Mouse (Mus musculus): ENCODE measurements around the gene Agap1. TPM values are rescaled to one million over a fixed set of nuclear protein-coding genes. Genes with fewer than 3 reads are reported as not detected.

Agap1 gene
- polyA plus RNA-seq, 1 experiment from 2014 or later: 31.9 TPM

GRCm38 (mm10) chr1:89751344-89751743, 296.7 kb downstream of the Agap1 start:
- no peak overlapping the region for H3K9ac ChIP-seq (ENCODE audit: low read depth, low read length)
- no peak overlapping the region for H3K27ac ChIP-seq (ENCODE audit: low read depth, low read length)
- H3K4me2 ChIP-seq (ENCODE audit: low read length): peak overlapping the region; percentile 46
- H3K4me1 ChIP-seq (ENCODE audit: control insufficient read depth, insufficient read depth, low read depth, low read length): peaks cover 29% of the 10 kb centered on the region
- no peak for ATAC-seq
- WGBS: 40% methylated on average over 11 of the region's 11 CpGs
- no peaks in the 10 kb centered on the region for H3K27me3 ChIP-seq (replicated peaks; ENCODE audit: control insufficient read depth, insufficient read depth, low read length)
- H3K36me3 ChIP-seq (ENCODE audit: control insufficient read depth, insufficient read depth, low read length): no peaks in the 10 kb centered on the region
- no peak overlapping the region for H3K4me3 ChIP-seq (ENCODE audit: low read length)
- no peaks in the 10 kb centered on the region for H3K9me3 ChIP-seq (ENCODE audit: control insufficient read depth, low read length)

GRCm38 (mm10) chr1:89752659-89753058, 298.1 kb downstream of the Agap1 start:
- Histone ChIP-seq H3K4me1 (ENCODE audit: control insufficient read depth, insufficient read depth, low read depth, low read length) (peaks cover 33% of the 10 kb centered on the region), H3K27me3 (replicated peaks; ENCODE audit: control insufficient read depth, insufficient read depth, low read length) (no peaks in the 10 kb centered on the region), H3K4me2 (ENCODE audit: low read length) (no peak overlapping the region), H3K9me3 (ENCODE audit: control insufficient read depth, low read length) (no peaks in the 10 kb centered on the region), H3K9ac (ENCODE audit: low read depth, low read length) (no peak overlapping the region), H3K36me3 (ENCODE audit: control insufficient read depth, insufficient read depth, low read length) (no peaks in the 10 kb centered on the region), H3K4me3 (ENCODE audit: low read length) (no peak overlapping the region), H3K27ac (ENCODE audit: low read depth, low read length) (no peak overlapping the region)
- WGBS: 93% methylated on average over 3 of the region's 3 CpGs
- ATAC-seq: no peak

GRCm38 (mm10) chr1:89755358-89755757, 300.8 kb downstream of the Agap1 start:
- Histone ChIP-seq H3K27ac (ENCODE audit: low read depth, low read length) (no peak overlapping the region), H3K4me3 (ENCODE audit: low read length) (no peak overlapping the region), H3K36me3 (ENCODE audit: control insufficient read depth, insufficient read depth, low read length) (no peaks in the 10 kb centered on the region), H3K4me1 (ENCODE audit: control insufficient read depth, insufficient read depth, low read depth, low read length) (peaks cover 27% of the 10 kb centered on the region), H3K27me3 (replicated peaks; ENCODE audit: control insufficient read depth, insufficient read depth, low read length) (no peaks in the 10 kb centered on the region), H3K9me3 (ENCODE audit: control insufficient read depth, low read length) (no peaks in the 10 kb centered on the region), H3K4me2 (ENCODE audit: low read length) (no peak overlapping the region), H3K9ac (ENCODE audit: low read depth, low read length) (no peak overlapping the region)
- WGBS: 48% methylated on average over 12 of the region's 12 CpGs
- no peak for ATAC-seq

GRCm38 (mm10) chr1:89756387-89756786, 301.8 kb downstream of the Agap1 start:
- Histone ChIP-seq H3K36me3 (ENCODE audit: control insufficient read depth, insufficient read depth, low read length) (no peaks in the 10 kb centered on the region), H3K9ac (ENCODE audit: low read depth, low read length) (no peak overlapping the region), H3K4me2 (ENCODE audit: low read length) (no peak overlapping the region), H3K9me3 (ENCODE audit: control insufficient read depth, low read length) (no peaks in the 10 kb centered on the region), H3K27ac (ENCODE audit: low read depth, low read length) (no peak overlapping the region), H3K4me3 (ENCODE audit: low read length) (no peak overlapping the region), H3K4me1 (ENCODE audit: control insufficient read depth, insufficient read depth, low read depth, low read length) (peaks cover 17% of the 10 kb centered on the region), H3K27me3 (replicated peaks; ENCODE audit: control insufficient read depth, insufficient read depth, low read length) (no peaks in the 10 kb centered on the region)
- WGBS: 32% methylated on average over 8 of the region's 8 CpGs
- ATAC-seq: no peak

- WGBS: 63% methylated on average over 3 of the region's 3 CpGs
These were observed 302.9 kb downstream of the Agap1 start for GRCm38 (mm10) chr1:89757545-89757944.

GRCm38 (mm10) chr1:89763912-89764311, 309.3 kb downstream of the Agap1 start:
- Histone ChIP-seq H3K36me3 (ENCODE audit: control insufficient read depth, insufficient read depth, low read length) (no peaks in the 10 kb centered on the region), H3K4me3 (ENCODE audit: low read length) (no peak overlapping the region), H3K9ac (ENCODE audit: low read depth, low read length) (no peak overlapping the region), H3K4me2 (ENCODE audit: low read length) (no peak overlapping the region), H3K27me3 (replicated peaks; ENCODE audit: control insufficient read depth, insufficient read depth, low read length) (no peaks in the 10 kb centered on the region), H3K27ac (ENCODE audit: low read depth, low read length) (no peak overlapping the region), H3K9me3 (ENCODE audit: control insufficient read depth, low read length) (no peaks in the 10 kb centered on the region), H3K4me1 (ENCODE audit: control insufficient read depth, insufficient read depth, low read depth, low read length) (no peaks in the 10 kb centered on the region; the same call in 1 of the 2 replicates)
- no peak for ATAC-seq
- WGBS: 4% methylated on average over 3 of the region's 3 CpGs

More at GRCm38 (mm10) chr1:89757545-89757944, 302.9 kb downstream of the Agap1 start:
- no peaks in the 10 kb centered on the region for H3K27me3 ChIP-seq (replicated peaks; ENCODE audit: control insufficient read depth, insufficient read depth, low read length)
- ATAC-seq: peak; percentile 37; the same call in 1 of the 2 replicates
- no peak overlapping the region for H3K4me2 ChIP-seq (ENCODE audit: low read length)
- no peak overlapping the region for H3K27ac ChIP-seq (ENCODE audit: low read depth, low read length)
- H3K36me3 ChIP-seq (ENCODE audit: control insufficient read depth, insufficient read depth, low read length): no peaks in the 10 kb centered on the region
- H3K4me1 ChIP-seq (ENCODE audit: control insufficient read depth, insufficient read depth, low read depth, low read length): peaks cover 14% of the 10 kb centered on the region
- H3K9ac ChIP-seq (ENCODE audit: low read depth, low read length): no peak overlapping the region
- H3K4me3 ChIP-seq (ENCODE audit: low read length): no peak overlapping the region
- H3K9me3 ChIP-seq (ENCODE audit: control insufficient read depth, low read length): no peaks in the 10 kb centered on the region

- Histone ChIP-seq H3K36me3 (ENCODE audit: control insufficient read depth, insufficient read depth, low read length) (no peaks in the 10 kb centered on the region), H3K4me2 (ENCODE audit: low read length) (no peak overlapping the region), H3K4me1 (ENCODE audit: control insufficient read depth, insufficient read depth, low read depth, low read length) (peaks cover 4% of the 10 kb centered on the region), H3K9me3 (ENCODE audit: control insufficient read depth, low read length) (no peaks in the 10 kb centered on the region), H3K4me3 (ENCODE audit: low read length) (no peak overlapping the region), H3K27me3 (replicated peaks; ENCODE audit: control insufficient read depth, insufficient read depth, low read length) (no peaks in the 10 kb centered on the region), H3K27ac (ENCODE audit: low read depth, low read length) (no peak overlapping the region), H3K9ac (ENCODE audit: low read depth, low read length) (no peak overlapping the region)
- 0 out of 2 replicates have a peak, but pooled peaks have one; percentile 19 for ATAC-seq
- WGBS: 34% methylated on average over 8 of the region's 8 CpGs
These were observed 312.3 kb downstream of the Agap1 start for GRCm38 (mm10) chr1:89766891-89767290.

- Histone ChIP-seq H3K36me3 (ENCODE audit: control insufficient read depth, insufficient read depth, low read length) (peaks cover 2% of the 10 kb centered on the region; the same call in 1 of the 2 replicates), H3K4me3 (ENCODE audit: low read length) (no peak overlapping the region), H3K27ac (ENCODE audit: low read depth, low read length) (no peak overlapping the region), H3K27me3 (replicated peaks; ENCODE audit: control insufficient read depth, insufficient read depth, low read length) (no peaks in the 10 kb centered on the region), H3K9ac (ENCODE audit: low read depth, low read length) (no peak overlapping the region), H3K4me1 (ENCODE audit: control insufficient read depth, insufficient read depth, low read depth, low read length) (peaks cover 4% of the 10 kb centered on the region), H3K4me2 (ENCODE audit: low read length) (no peak overlapping the region), H3K9me3 (ENCODE audit: control insufficient read depth, low read length) (no peaks in the 10 kb centered on the region)
- 62% methylated on average over 4 of the region's 4 CpGs for WGBS
- ATAC-seq: peak; percentile 24; the same call in 1 of the 2 replicates
These were observed 315.0 kb downstream of the Agap1 start for GRCm38 (mm10) chr1:89769641-89770040.

- no peak overlapping the region for H3K27ac ChIP-seq (ENCODE audit: low read depth, low read length)
- ATAC-seq: no peak
- peaks cover 2% of the 10 kb centered on the region; the same call in 1 of the 2 replicates for H3K36me3 ChIP-seq (ENCODE audit: control insufficient read depth, insufficient read depth, low read length)
- no peak overlapping the region for H3K4me3 ChIP-seq (ENCODE audit: low read length)
- peaks cover 5% of the 10 kb centered on the region for H3K4me1 ChIP-seq (ENCODE audit: control insufficient read depth, insufficient read depth, low read depth, low read length)
- no peak overlapping the region for H3K9ac ChIP-seq (ENCODE audit: low read depth, low read length)
- H3K4me2 ChIP-seq (ENCODE audit: low read length): no peak overlapping the region
- WGBS: 75% methylated on average over 1 of the region's 1 CpGs
- no peaks in the 10 kb centered on the region for H3K27me3 ChIP-seq (replicated peaks; ENCODE audit: control insufficient read depth, insufficient read depth, low read length)
- H3K9me3 ChIP-seq (ENCODE audit: control insufficient read depth, low read length): no peaks in the 10 kb centered on the region
These were observed 315.7 kb downstream of the Agap1 start for GRCm38 (mm10) chr1:89770298-89770697.

- H3K9me3 ChIP-seq (ENCODE audit: control insufficient read depth, low read length): no peaks in the 10 kb centered on the region
- no peak overlapping the region for H3K4me3 ChIP-seq (ENCODE audit: low read length)
- no peak overlapping the region for H3K4me2 ChIP-seq (ENCODE audit: low read length)
- peaks cover 2% of the 10 kb centered on the region; the same call in 1 of the 2 replicates for H3K36me3 ChIP-seq (ENCODE audit: control insufficient read depth, insufficient read depth, low read length)
- no peak overlapping the region for H3K27ac ChIP-seq (ENCODE audit: low read depth, low read length)
- no peak overlapping the region for H3K9ac ChIP-seq (ENCODE audit: low read depth, low read length)
- ATAC-seq: no peak
- 32% methylated on average over 4 of the region's 4 CpGs for WGBS
- H3K27me3 ChIP-seq (replicated peaks; ENCODE audit: control insufficient read depth, insufficient read depth, low read length): no peaks in the 10 kb centered on the region
- peaks cover 2% of the 10 kb centered on the region; the same call in 1 of the 2 replicates for H3K4me1 ChIP-seq (ENCODE audit: control insufficient read depth, insufficient read depth, low read depth, low read length)
These were observed 321.1 kb downstream of the Agap1 start for GRCm38 (mm10) chr1:89775750-89776149.
